Mouse (Mus musculus) adipocyte (in vitro differentiated cells): ENCODE results near the gene Angpt4.

ENCODE experiments used
- DNase-seq: peaks from one replicate; pipeline ENCODE4 v3.0.0-alpha.2; 2016; ENCODE audit warnings: low spot score

Gene Angpt4

DNA sequence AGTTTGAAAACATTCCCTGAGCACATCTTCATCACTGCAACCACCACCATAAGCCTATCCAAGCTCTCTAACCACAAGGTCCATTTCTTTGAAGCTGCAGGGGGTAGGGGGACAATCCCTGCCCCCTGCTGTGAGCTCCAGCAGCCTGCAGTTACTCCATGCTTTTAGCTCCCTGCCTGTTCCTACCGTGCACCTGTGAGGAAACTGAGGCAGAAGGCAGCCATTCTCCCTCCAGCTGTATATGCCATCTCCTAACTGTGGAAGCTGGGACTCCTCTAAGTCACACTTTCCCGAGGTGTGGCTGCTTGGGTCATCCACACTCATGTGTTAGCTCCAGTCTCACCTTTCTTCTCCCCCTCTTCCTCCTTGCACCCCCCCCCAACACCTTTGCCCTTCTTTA, 4.1 kb downstream of the Angpt4 start:
- DNase-seq, result no peak

DNA sequence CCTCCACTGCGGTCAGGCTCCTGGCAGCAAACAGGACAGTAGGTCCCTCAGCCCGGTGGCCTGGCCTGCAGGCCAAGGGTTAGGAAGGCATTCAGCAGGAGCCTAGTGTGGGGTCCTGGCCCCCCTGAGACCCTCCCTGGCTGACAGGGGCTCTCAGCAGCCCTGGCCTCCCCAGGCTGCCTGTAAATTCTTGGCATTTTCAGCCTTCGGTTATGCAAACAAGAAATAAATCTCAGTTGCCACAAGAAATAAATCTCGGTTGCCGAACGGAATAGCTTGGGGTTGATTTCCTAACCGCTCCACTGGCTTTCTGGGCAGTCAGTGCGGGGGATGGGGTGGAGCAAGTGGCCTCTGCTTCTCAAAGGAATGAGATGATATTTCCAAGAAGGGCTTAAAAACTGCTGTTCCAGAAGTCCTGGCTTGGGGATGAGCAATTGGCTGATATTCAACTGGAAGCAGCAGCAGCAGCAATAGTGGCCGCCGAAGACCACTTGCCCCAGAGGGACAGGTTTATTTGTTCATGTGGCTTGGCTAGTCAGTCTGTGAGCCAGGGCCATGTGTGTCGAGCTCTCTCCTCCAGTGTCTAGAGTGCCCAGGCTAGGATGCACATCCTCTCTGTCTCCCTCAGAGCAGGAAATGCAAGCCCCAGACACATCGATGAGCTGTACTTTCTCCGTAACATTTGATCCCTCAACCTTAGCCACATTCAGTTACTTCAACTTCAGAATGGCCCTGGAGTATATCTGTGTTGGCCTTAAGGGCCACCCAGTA, 5.2 kb downstream of the Angpt4 start:
- peak; percentile 96 for DNase-seq

DNA sequence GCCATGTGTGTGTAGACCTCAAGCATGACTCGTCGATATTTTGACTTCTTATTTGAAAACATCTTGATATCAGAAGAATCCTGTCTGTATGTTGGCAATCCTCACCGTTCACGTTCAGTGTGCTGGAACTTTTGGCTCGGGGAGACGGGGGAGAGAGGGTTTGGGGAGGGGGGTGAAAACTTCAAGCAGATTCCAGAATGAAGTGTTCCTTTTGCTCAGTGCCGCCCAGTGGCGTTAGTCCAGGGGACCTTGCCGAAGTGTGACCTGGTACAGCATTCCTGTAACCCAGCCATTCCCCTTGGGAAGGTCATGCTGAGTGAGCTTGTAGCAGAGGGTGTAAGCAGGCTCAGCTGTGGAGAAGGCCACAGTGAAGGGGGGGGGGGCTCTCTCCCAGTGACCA, 8.1 kb downstream of the Angpt4 start:
- DNase-seq, result no peak

DNA sequence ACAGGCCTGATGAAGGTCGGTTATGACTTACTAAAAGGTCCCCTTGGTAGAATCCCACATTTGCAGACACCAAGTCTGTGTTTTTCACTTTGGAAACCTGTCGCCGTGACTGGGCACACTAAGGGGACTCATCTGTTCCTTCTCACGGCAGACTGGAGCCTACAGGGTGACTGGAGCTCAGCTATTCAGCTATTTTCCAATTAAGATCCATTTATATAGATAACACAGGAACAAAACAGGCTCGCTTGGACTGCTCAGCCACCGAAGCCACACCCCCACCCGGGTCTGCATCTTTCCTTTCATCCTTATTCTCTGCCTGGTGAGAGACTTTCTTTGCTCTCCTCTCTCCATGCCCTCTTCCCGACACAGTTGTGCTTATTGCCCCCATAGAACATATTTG, 10.1 kb downstream of the Angpt4 start:
- DNase-seq, result no peak

DNA sequence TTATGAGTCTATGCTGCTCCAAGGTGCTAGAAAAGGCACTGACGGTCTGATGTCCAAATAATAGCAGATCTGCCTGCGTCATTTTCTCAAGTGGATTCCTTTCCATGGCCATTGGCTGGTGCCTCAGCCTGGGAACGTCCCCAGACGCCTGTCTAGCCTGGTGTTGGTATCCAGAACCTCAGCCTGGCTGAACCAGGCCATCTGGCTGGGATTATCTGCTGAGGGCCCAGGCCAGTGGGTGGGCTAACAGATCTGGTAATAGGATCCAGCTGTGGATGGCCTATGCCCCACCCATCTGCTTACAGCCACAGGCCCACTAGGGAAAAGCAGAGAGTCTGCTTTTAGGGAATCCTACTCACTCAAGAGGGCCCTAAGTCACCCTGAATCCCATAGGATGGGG, 10.6 kb downstream of the Angpt4 start:
- DNase-seq, result no peak

DNA sequence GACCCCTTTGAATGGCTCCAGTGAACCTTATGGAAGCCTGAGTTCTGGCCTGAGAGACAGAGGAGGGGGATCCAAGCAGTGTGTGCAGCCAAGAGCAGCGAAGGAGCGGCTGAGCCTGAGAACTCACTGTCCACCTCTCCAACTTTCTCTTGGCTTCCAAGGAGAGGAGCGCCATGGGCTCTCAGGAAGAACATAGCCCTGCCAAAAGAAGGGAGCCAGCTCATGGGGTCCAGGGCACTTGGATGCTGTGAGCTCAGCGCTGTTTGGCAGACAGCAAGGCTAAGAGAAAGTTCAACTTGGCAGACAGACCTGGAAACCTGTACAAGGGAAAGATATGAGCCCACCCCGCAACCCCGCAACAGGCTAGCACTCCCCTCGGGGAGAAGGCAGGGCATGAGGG, 13.3 kb downstream of the Angpt4 start:
- DNase-seq, result no peak

DNA sequence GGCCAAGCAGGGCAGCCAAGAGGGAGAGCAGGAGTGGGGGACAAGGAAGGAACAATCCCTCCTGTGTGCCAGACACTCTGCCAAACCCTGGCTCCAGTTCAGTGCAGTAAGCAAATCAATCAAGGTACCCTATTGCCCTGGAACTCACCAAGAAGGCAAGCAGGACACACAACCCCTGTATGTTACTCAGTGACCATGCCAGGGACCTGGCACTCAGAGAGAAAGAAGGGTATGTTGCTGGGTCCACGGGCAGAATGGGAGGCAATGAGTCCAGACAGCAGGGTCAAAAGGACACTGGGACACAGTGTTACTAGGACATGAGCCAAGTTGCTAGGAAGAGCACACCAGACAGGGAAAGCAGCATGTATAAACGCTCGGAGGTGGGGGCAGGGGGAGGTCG, 14.7 kb downstream of the Angpt4 start:
- DNase-seq, result no peak

DNA sequence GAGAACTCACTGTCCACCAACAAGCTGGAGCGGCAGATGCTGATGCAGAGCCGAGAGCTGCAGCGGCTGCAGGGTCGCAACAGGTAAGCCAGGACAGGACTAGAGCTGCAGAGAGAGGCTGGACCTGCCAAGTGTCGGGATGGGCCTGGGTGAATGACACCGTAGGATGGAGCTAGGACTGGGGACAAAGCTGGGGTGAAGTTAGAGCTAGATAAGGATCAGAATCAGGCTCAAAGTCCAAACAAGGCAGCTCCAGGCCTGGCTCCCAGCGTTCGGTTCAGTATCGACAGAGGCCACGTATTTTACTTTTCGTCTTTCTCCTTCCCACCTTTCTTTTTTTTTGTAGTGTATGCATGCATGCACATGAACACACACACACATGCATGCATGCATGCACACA, 16.1 kb downstream of the Angpt4 start:
- no peak for DNase-seq

DNA sequence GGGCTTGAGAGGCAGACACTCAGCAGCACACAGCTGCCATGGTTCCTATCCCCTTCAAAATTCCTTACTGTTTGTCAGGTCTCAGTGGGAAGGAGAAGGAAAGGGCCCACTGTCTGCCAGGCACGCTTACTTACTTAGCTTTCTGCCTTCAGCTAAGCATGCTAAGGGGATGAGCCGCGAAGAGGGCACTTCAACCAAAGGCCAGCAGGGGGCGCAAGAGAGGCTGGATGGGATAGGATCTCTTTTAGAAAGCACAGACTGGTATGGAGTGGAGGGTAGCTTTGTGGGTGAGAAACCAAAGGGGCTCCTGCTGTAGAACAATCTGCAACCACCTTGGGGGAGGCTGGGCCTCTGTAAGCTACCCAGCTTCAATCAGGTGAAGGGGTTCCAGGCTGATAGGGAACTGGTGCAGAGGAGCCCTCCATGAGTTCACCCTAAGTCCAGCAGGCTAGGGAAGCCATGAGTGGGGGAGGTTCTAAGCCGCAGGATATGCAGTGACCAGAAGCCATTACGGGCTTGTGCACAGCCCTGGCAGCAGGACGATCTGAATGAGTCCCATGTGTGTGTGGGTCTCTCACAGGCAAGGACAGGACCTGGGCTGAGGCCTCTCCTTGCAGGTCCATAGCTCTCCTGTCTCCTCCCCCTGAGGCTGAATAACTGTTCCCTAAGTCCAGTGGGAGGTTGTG, 19.5 kb downstream of the Angpt4 start:
- DNase-seq, result peak; percentile 72

DNA sequence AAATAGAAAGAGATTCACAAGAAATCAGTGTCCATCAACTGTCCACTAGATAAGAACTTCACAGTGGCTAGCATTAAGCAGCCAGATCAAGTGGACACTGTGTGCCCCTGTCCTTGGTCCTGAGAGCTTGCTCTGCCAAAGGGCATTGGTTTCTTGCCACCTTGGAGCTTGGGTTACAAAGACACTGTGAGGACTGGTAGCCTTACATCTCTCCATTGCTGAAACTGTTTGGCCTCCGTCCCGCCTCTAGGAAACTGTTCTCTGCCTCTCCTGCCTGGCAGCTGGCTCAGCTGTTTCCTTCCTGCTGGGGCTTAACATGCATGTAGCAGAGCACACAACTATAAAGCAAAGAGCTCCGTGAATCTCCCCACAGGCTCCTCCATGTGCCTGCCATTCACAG, 26.9 kb downstream of the Angpt4 start:
- peak; percentile 92 for DNase-seq

DNA sequence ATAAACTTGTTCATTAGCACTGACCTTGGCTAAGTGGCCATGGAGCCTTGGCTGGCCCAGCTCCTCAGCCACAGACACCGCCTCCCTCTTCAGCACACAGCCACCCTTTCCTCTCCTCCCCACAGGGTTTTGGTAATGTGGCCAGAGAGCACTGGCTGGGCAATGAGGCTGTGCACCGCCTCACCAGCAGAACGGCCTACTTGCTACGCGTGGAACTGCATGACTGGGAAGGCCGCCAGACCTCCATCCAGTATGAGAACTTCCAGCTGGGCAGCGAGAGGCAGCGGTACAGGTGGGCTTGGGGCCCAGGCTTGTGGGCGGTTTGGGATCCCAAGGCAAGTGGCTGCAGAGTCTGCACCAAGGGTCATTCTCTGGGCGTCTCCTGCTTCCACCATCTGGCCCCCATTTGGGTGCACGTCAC, 27.8 kb downstream of the Angpt4 start:
- no peak for DNase-seq

DNA sequence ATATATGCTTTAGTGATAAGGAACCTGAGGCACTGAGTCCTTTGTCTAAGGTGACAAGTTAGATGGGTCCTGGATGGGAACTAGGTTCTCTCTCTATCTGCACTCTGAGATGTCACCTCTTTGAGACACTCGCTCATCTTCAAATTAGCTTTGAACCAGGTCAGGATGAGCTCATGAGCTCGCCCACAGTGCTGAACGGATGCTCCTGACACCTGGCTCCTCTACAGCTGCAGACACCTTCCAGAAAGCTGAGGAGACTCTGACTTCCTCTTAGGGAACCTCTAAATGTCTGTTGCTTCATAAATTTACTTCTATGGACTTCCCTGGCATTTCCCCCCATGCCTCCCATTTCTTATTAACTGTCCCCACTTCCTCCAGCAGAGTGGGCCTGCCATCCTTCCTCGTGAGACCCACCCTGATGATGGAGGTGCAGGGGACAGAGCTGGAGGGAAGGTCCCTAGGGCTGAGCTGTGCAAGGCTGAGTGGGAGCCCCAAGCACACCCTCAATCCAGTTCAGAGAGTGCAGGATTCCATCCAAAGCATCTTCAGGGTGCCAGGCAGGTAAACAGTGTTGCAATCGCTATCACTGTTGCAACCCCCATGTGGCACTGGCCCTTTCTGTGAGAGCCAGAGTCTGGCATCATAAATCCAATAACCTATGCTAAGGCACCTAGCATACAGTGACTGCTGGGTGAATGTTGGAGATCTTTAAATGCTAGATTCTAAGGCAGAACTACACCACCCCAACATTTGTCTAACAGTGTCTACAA, 28.8 kb downstream of the Angpt4 start:
- no peak for DNase-seq

DNA sequence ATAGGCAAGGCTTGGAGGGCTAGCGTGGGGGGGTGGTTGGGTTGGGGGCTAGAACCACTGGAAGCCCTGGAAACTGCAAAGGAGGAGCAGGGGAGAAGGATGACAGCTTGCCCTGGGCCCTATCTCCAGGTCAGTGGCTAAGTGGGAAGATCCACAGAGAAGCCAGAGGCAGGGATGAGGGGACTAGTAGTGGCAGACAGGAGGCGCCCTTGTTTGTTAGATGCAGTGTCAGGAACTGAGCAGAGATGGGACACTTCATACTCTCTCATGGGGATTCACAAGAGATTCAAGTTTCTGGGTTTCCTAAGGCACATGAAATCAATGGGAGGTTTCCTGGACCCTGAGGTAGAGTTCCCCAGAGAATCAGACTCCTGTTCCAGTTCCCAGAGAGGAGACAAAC, 30.3 kb downstream of the Angpt4 start:
- DNase-seq, result no peak

DNA sequence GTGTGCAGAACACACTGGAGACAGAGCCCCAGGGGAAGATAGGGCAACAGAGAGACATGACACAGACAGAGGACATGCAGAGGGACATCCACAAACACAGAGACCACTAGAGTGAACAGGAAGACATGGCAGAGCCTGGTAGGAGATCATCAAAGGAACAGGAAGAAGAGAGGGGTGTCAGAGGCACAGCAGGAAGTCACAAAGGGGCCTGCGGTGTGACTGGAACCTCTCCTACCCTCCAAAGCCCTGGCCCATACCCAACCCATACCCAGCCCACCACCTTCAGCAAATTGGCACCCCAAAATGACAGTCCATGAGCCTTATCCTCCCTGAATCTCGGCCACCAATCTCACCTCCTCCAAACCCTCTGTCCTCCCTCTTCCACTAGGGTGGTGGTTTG, 33.1 kb downstream of the Angpt4 start:
- DNase-seq, result no peak

DNA sequence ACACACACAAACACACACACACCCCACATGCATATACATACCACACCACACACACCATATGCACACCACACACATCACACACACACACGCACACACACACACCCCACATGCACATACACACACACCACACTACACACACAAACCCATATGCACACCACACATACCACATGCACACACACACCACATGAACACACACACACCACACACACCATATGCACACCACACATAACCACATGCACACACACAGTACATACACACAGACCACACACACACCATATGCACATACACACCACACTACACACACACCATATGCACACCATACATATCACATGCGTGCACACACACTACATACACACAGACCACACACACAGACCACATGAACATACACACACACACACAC, 36.6 kb downstream of the Angpt4 start:
- no peak for DNase-seq

DNA sequence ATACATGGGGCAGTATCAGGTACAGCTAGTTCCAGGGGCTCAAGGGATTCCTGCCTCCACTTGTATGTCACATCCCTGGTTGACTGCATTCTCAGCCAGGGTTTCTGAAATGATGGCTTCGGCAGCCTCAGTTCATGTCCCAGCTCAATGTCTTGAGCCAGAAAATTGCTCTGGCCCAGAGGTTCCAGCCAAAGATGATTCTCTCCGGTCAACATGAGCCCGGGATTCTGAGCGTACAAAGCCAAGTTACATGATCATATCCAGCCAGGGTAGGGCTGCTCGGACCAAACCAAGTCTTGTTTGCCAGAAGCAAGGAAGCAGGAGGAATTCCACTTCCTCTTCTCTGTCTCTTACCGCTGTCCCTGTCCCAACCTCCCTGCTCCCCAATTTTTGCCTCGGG, 37.3 kb downstream of the Angpt4 start:
- DNase-seq, result no peak

DNA sequence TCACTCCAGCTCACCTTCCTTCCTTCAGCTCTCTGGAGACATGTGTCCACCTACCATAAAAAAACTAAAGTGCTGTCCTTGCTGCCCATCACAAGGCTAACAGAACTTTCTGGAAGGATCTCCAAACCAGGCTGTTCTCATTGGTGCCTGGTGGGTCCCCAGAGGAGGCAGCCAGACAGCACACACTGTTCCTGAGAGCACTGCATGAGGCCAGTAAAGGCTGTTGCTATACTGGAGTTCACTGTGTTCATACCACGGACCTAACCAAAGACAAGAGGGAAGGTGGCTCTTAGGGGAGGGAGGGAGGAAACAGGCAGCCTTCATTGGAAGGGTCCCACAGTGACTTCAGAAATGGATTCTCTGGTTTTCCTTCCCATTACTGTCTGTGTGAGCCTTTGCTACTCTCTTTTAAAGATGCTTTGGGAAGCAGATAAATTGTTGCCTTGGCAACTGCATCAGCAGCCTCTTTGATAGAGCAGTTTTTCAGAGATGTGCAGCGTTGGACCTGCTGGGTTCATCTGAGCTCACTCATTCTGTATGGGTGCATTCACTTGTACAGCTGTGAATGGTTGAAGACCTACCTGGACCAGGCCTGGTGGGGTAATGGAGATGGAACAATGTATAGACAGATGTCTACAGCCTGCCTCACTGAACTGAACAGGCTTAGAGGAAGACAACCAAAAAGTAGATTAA, 38.2 kb downstream of the Angpt4 start:
- no peak for DNase-seq

DNA sequence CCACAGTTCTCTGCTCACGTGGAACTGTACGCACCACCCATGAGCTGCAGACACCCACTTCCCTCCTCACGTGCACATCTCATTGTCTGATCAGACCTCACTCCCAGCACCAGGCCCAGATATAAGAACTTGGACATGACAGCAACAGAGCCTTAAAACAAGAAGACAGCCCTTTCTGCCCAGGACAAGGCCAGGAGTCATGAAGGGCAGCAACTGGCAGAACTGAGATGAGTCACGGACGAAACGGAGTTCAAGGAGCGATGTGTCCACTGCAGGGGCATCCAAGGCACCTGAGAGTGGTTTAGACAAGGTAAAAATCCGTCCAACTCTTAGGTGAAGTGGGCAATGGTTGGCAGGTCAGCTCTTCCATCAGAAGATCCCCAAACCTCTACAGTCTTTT, 42.7 kb downstream of the Angpt4 start:
- DNase-seq, result no peak

DNA sequence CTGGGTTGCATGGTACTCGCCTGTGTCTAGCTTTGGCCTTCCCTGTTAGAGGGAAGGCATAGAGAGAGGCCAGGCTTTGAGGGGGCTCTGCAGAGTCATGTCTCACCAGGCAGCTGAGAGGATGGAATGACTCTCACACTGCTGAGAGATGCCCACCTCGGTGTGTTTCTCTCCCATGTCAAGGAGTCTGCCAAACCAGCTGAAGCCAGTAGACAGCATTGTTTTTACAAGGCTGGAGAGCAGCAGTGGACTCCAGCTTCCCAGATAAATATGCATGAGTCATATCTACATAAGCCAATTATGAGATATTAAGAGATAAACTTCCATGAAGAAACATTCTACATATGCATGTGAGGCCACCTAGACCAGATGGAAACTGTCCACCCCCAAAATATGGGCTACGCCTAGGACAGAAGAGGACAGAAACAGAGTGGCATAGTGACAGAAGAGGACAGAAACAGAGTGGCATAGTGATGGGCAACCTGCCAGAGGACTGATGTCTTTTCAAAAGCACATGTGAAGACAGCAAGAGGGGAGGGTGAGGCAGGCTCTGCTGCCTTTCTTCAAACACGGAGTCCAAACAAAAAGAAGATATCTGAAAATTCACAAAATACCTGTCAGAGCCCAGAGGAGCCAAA, 45.6 kb downstream of the Angpt4 start:
- DNase-seq, result no peak

DNA sequence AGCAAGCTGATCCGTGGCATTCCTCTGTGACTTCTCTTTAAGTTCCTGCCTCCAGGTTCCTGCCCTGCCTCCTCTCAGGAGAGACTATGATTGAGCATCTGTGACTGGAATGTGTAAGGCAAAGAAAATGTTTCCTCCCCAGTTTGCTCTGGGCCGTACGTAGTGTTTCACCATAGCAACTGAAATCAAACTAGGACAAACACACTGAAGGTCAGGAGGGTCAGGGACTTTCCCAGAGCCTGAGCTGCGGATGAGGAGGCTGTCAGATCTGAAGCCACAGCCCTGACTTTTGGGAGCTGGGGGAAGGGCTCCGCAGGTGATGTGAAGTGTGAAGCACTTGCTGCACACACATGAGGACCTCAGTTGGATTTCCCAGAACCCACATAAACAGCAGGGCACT, 48.3 kb downstream of the Angpt4 start:
- DNase-seq, result peak; percentile 26

DNA sequence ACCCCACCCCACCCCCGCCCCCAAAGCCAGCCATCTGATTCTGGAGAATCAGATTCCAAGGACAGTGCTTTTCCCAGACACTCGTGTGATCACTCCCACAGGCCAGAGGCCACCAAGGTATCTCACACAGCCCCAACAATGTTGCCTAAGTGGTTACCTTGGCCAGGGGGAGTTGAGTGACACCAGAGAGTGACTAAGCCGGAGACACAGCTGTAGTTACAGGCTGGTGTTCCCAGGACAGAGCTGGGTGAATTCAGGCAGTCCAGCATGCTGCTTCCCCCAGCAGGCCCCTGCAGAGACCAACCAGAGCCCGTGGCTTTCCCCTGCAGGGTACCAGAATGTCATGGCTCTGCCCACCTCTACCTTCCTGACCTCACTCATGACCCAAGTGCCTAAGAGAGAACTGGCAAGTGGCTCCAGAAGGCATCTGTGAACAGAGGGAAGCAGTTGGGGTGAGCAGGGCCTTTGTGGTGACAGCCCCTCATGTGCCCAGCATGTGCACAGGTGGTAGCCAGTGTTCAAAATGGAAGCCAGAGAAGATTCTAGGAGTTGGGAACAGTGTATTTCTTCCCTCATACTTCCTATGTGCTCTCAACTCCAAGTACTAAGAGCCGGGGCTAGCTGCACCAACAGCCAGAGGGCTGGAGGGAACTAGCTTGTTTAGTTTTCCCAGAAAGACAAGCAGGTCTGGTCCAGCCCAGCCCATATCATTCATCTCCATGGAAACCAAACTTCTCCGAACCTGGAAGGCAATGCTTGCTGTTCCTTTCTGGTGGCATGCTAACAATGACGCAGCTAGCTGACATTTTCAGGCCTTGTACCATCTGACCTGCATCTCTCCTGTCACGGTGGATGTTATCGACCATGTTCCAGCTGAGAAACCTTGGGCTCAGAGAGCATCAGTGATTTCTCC, 50.5 kb downstream of the Angpt4 start:
- DNase-seq, result no peak
